Mouse (Mus musculus) CH12.LX (cell line): ENCODE measurements around the gene Fam69a. TPM values are rescaled to one million over a fixed set of nuclear protein-coding genes. Genes with fewer than 3 reads are reported as not detected.
A peak's percentile ranks its signal among the peaks of the same experiment; 100 is the strongest.

Experiments
- DNase-seq: peaks from one replicate; pipeline ENCODE4 v3.0.0-alpha.2; 2013; ENCODE audit errors: extremely low read depth
- H3K27ac ChIP-seq: 2 replicates; pipeline ENCODE4 v1.5.1; 2012; ENCODE audit warnings: low read depth, mild to moderate bottlenecking, control low read depth, moderate library complexity; ENCODE audit not compliant: insufficient read depth
- H3K27me3 ChIP-seq: replicated peaks from 2 replicates; pipeline ENCODE3; 2012; ENCODE audit warnings: inconsistent platforms
- H3K36me3 ChIP-seq, 2 experiments: replicated peaks in 1 of 2; 2 replicates each; pipeline versions ENCODE3 to v1.6.1; 2012; ENCODE audit warnings: inconsistent platforms in 1 of 2, low read length in 1 of 2, mild to moderate bottlenecking in 1 of 2, mixed read lengths in 1 of 2, moderate library complexity in 1 of 2; ENCODE audit not compliant: control insufficient read depth in 1 of 2, insufficient read depth in 1 of 2
- H3K4me1 ChIP-seq, 2 experiments: 2 replicates each; pipeline ENCODE4 v1.6.1; 2012; ENCODE audit warnings: inconsistent platforms in 1 of 2, moderate library complexity in 1 of 2; ENCODE audit not compliant: insufficient read depth in 2 of 2, control insufficient read depth in 1 of 2
- H3K4me2 ChIP-seq: 2 replicates; pipeline ENCODE4 v1.6.1; 2012; ENCODE audit warnings: low read depth, mild to moderate bottlenecking, control low read depth; ENCODE audit not compliant: poor library complexity, insufficient read depth, severe bottlenecking
- H3K4me3 ChIP-seq, 3 experiments: fragments of 150-350 bp in 1 of 3; sonication (generic) in 1 of 3; replicated peaks in 1 of 3; 2 replicates each; pipeline versions ENCODE3 to v1.5.1; 2011 to 2012; ENCODE audit warnings: low read depth in 2 of 3, low read length in 2 of 3, mild to moderate bottlenecking in 2 of 3, moderate library complexity in 2 of 3, control low read depth in 1 of 3, improper control_type of control experiment in 1 of 3, inconsistent platforms in 1 of 3, mixed read lengths in 1 of 3; ENCODE audit not compliant: poor library complexity in 1 of 3
- H3K79me2 ChIP-seq: replicated peaks from 2 replicates; pipeline ENCODE4 v1.6.1; 2012; ENCODE audit warnings: mild to moderate bottlenecking, moderate library complexity; ENCODE audit not compliant: control insufficient read depth, poor library complexity, insufficient read depth, severe bottlenecking; ENCODE audit errors: extremely low read depth
- H3K9ac ChIP-seq: 2 replicates; pipeline ENCODE4 v1.6.1; 2012; ENCODE audit warnings: low read depth, mild to moderate bottlenecking, control low read depth, moderate library complexity; ENCODE audit not compliant: insufficient read depth
- H3K9me3 ChIP-seq: replicated peaks from 2 replicates; pipeline ENCODE3; 2012; ENCODE audit warnings: low read length, inconsistent platforms, mixed read lengths
- CTCF ChIP-seq, 2 experiments: IDR thresholded peaks in 1 of 2; conservative IDR thresholded peaks in 1 of 2; 2 replicates each; pipeline ENCODE4 v1.5.1; 2011 to 2012; ENCODE audit warnings: low read depth in 2 of 2, low read length in 2 of 2, improper control_type of control experiment in 1 of 2, inconsistent platforms in 1 of 2, mild to moderate bottlenecking in 1 of 2, moderate library complexity in 1 of 2
- E2F4 ChIP-seq: IDR thresholded peaks from 2 replicates; pipeline ENCODE4 v1.6.1; 2011; ENCODE audit warnings: low read depth, low read length, improper control_type of control experiment; ENCODE audit not compliant: insufficient replicate concordance
- ELF1 ChIP-seq: IDR thresholded peaks from 2 replicates; pipeline ENCODE4 v1.6.1; 2014; ENCODE audit warnings: low read depth, mild to moderate bottlenecking, inconsistent platforms, low read length, improper control_type of control experiment
- MAFK ChIP-seq: IDR thresholded peaks from 2 replicates; pipeline ENCODE4 v1.6.1; 2011; ENCODE audit warnings: low read length, improper control_type of control experiment; ENCODE audit not compliant: insufficient replicate concordance
- MAX ChIP-seq: IDR thresholded peaks from 2 replicates; pipeline ENCODE4 v1.6.1; 2011; ENCODE audit warnings: low read length, improper control_type of control experiment
- MXI1 ChIP-seq: IDR thresholded peaks from 2 replicates; pipeline ENCODE4 v1.6.1; 2011; ENCODE audit warnings: mild to moderate bottlenecking, low read depth, low read length, improper control_type of control experiment
- NELFE ChIP-seq: IDR thresholded peaks from 2 replicates; pipeline ENCODE4 v1.6.1; 2011; ENCODE audit warnings: low read depth, low read length, improper control_type of control experiment
- NRF1 ChIP-seq: IDR thresholded peaks from 2 replicates; pipeline ENCODE4 v1.6.1; 2014; ENCODE audit warnings: low read depth, mild to moderate bottlenecking, inconsistent platforms, low read length, improper control_type of control experiment, moderate library complexity
- POLR2A ChIP-seq: IDR thresholded peaks from 2 replicates; pipeline ENCODE4 v1.6.1; 2011; ENCODE audit warnings: low read depth, mild to moderate bottlenecking, improper control_type of control experiment, low read length
- POLR2AphosphoS2 ChIP-seq: IDR thresholded peaks from 2 replicates; pipeline ENCODE4 v1.6.1; 2011; ENCODE audit warnings: low read depth, low read length, improper control_type of control experiment
- RAD21 ChIP-seq: IDR thresholded peaks from 2 replicates; pipeline ENCODE4 v1.6.1; 2011; ENCODE audit warnings: low read depth, mild to moderate bottlenecking, low read length, improper control_type of control experiment, moderate library complexity
- SIN3A ChIP-seq: IDR thresholded peaks from 2 replicates; pipeline ENCODE4 v1.6.1; 2012; ENCODE audit warnings: low read length, improper control_type of control experiment, inconsistent platforms
- ZC3H11A ChIP-seq: IDR thresholded peaks from 2 replicates; pipeline ENCODE4 v1.6.1; 2012; ENCODE audit warnings: low read depth, mild to moderate bottlenecking, inconsistent platforms, low read length, improper control_type of control experiment
- ZNF384 ChIP-seq: IDR thresholded peaks from 2 replicates; pipeline ENCODE4 v1.6.1; 2012; ENCODE audit warnings: low read depth, low read length, improper control_type of control experiment, inconsistent platforms
- dilution Hi-C: fragments of 300-500 bp; cut with MboI; formaldehyde crosslinking; loops from 2 replicates; pipeline ENCODE4 v1.14.3; 2020; ENCODE audit warnings: low sequenced_read_pairs; ENCODE audit not compliant: extremely low pct_unique_long_range_greater_than_20kb, extremely low pct_ligation_motif_present
- in situ Hi-C: fragments of 300-500 bp; cut with MboI; formaldehyde crosslinking; loops from 3 replicates; pipeline ENCODE4 v1.14.3; 2019; ENCODE audit warnings: low sequenced_read_pairs, low pct_ligation_motif_present, low pct_unique_long_range_greater_than_20kb, mixed read lengths
- polyA plus RNA-seq: library from polyadenylated mRNA; unstranded; fragments of >175 nt; gene quantifications from 2 replicates; pipeline ENCODE4 v1.2.1, GENCODE M21; 2012; ENCODE audit warnings: low read depth; ENCODE audit not compliant: insufficient read length
- total RNA-seq, 2 experiments: library from RNA; depleted of rRNA; stranded (reverse); fragments of 300-350 nt in 1 of 2; fragments of >200 nt in 1 of 2; gene quantifications; 2 replicates each; pipeline ENCODE4 v1.2.3; 2012 to 2014

Gene Fam69a
- total and polyA plus RNA-seq, 3 experiments, result 4.2 to 14.2 (median 6.5) TPM

DNA sequence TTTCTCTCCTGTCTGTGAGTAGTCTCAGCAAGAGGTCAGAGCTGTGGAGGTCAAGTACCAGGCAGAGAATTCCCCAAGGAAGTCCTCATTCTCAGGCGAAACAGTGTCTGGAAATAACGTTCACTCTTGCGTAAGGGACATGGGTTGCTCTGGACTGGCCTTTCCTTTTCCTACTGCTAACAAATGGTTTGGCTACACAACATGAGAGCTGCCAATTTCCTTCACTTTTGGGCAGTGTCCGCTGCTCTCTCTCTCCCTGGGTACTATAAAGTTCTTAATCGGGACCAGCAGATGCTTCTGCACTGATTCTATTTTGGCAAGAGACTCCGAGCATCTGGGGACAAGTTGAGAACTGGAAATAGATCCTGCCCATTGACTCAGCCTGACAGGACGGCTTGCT is 10.8 kb upstream of the Fam69a start:
- H3K4me1 ChIP-seq, result peaks cover 0 to 8% of the 10 kb centered on the region in 2 experiments; a peak in 2 of 4 replicates
- no peaks in the 10 kb centered on the region for H3K27me3 ChIP-seq
- in situ Hi-C loops, result no loop called here
- H3K4me2 ChIP-seq, result no peak overlapping the region
- no peaks in the 10 kb centered on the region for H3K79me2 ChIP-seq
- no peak overlapping the region for H3K27ac ChIP-seq
- dilution Hi-C loops, result no loop called here
- no peak overlapping the region for H3K4me3 ChIP-seq
- no peak overlapping the region for H3K9ac ChIP-seq
- no peaks in the 10 kb centered on the region for H3K36me3 ChIP-seq
- TF ChIP-seq NELFE, result no peak
- TF ChIP-seq MAX, result no peak
- TF ChIP-seq POLR2AphosphoS2, result no peak
- no peak for TF ChIP-seq MAFK
- TF ChIP-seq ELF1, result no peak
- no peak for TF ChIP-seq E2F4
- no peak for TF ChIP-seq POLR2A
- TF ChIP-seq NRF1, result no peak
- no peak for TF ChIP-seq RAD21
- TF ChIP-seq, all 38 proteins: peak for 0
- H3K9me3 ChIP-seq, result no peaks in the 10 kb centered on the region
- DNase-seq, result no peak

DNA sequence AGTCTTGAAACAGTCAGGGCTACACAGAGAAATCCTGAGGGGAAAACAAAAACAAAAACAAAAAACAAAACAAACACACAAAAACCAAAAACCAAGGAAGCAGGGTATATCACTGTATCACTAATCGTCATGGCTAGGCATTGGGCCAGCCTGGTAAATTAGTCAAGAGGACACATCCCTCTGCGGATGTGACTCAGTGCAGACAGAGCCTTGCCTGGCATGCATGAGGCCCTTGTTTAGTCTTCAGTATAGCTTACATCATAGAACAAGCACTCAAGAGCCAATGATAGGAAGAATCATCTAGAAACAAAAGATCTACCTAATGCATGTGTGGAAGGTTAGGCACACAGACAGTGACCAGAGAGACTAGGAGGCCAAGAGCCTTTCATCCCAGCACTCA is 9.1 kb upstream of the Fam69a start:
- H3K27ac ChIP-seq, result no peak overlapping the region
- H3K36me3 ChIP-seq, result no peaks in the 10 kb centered on the region
- no peaks in the 10 kb centered on the region for H3K9me3 ChIP-seq
- H3K9ac ChIP-seq, result no peak overlapping the region
- H3K27me3 ChIP-seq, result no peaks in the 10 kb centered on the region
- DNase-seq, result no peak
- dilution Hi-C loops (no loop called here), in situ Hi-C loops (no loop called here)
- peaks cover 0 to 8% of the 10 kb centered on the region in 2 experiments; a peak in 2 of 4 replicates for H3K4me1 ChIP-seq
- H3K4me3 ChIP-seq, result no peak overlapping the region
- no peak for TF ChIP-seq ZNF384
- TF ChIP-seq ZC3H11A, result no peak
- no peak for TF ChIP-seq MXI1
- no peak for TF ChIP-seq ELF1
- no peak for TF ChIP-seq MAX
- TF ChIP-seq SIN3A, result no peak
- no peak overlapping the region for H3K4me2 ChIP-seq
- no peaks in the 10 kb centered on the region for H3K79me2 ChIP-seq

DNA sequence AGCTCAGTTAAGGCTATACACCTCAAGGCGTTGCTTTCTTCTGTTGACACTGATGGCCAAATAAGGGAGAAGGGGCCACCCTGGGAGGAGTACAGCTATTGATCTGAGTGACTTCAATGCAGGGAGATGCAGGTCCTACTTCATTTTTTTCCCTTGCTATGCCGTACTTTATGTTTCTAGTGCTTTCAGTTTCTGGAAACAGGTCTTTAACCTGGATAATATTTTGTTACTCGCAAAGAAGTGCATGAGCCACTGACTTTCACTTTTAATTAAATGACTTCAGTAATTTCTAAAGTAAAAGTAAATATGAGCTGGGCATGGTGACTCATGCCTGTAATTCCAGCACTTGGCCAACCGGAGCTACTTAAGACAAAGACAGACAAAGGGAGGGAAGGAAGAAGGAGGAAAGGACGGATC is 958 bp upstream of the Fam69a start:
- Histone ChIP-seq H3K27ac (no peak overlapping the region), H3K4me3 (peak overlapping the region; percentile 41 to 86 (median 71)), H3K27me3 (no peaks in the 10 kb centered on the region), H3K36me3 (no peaks in the 10 kb centered on the region), H3K79me2 (0 out of 2 replicates have a peak, but pooled peaks cover 3% of the 10 kb centered on the region), H3K4me2 (peak overlapping the region; percentile 73), H3K9ac (peak overlapping the region; percentile 59), H3K9me3 (no peaks in the 10 kb centered on the region), H3K4me1 (peaks cover 6 to 15% of the 10 kb centered on the region in 2 experiments; a peak in 3 of 4 replicates)
- peak; percentile 45 for DNase-seq
- TF ChIP-seq SIN3A (peak; percentile 11), CTCF (conservative IDR thresholded peaks at IDR 0.05 in 1 of 2, IDR thresholded peaks at IDR 0.05 in 1 of 2; ENCODE audit: low read depth in 2 of 2, low read length in 2 of 2) (no peak), ZNF384 (peak; percentile 3; the same call in 1 of the 2 replicates), MAX (0 out of 2 replicates have a peak, but pooled peaks have one; percentile 2)
- dilution Hi-C loops (no loop called here), in situ Hi-C loops (loop anchor here (5.0 kb wide), 1 partner anchor 66 kb away; no protein-coding TSS in a partner anchor)
